Mouse (Mus musculus) CH12.LX (cell line): ENCODE data around the gene March1.

ENCODE experiments used
- JUND ChIP-seq: conservative IDR thresholded peaks from 2 replicates; pipeline ENCODE4 v1.6.1; 2011; ENCODE audit warnings: low read depth, low read length, improper control_type of control experiment
- KAT2A ChIP-seq: IDR thresholded peaks from 2 replicates; pipeline ENCODE4 v1.6.1; 2012; ENCODE audit warnings: low read length, improper control_type of control experiment, inconsistent platforms; ENCODE audit not compliant: insufficient replicate concordance
- SMC3 ChIP-seq: IDR thresholded peaks from 2 replicates; pipeline ENCODE4 v1.6.1; 2011; ENCODE audit warnings: low read depth, low read length, improper control_type of control experiment

DNA sequence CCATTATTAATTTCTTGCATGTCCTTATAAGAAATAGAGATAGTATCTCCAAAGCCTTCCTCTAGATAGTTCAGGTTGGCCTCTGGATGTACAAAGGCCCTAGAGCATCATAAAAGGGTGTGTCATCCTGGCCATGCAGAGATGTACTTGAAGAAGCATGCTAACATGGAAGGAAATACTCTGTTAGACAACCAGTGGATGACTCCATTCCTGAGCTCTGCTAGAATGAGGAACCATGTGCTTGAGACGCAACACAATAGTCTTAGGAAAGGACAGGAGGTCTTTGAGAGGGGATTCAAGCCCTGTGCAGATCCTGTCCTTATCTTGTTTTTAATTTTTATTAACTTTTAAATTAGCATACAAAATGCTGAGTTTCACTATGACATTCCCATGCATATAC lies 819.1 kb downstream of the March1 start:
- TF ChIP-seq JUND (no peak), KAT2A (no peak), SMC3 (no peak)
